Mouse (Mus musculus) ES-Bruce4 (cell line): Measurements from ENCODE around the gene Hivep2.

Experiments
- CTCF ChIP-seq: IDR thresholded peaks from one replicate; pipeline ENCODE4 v1.8.1; 2011; ENCODE audit warnings: low read depth, low read length
- EP300 ChIP-seq: IDR thresholded peaks from 2 replicates; pipeline ENCODE4 v1.6.1; 2011; ENCODE audit warnings: low read depth, low read length; ENCODE audit not compliant: insufficient read depth
- POLR2A ChIP-seq: IDR thresholded peaks from one replicate; pipeline ENCODE4 v1.8.1; 2011; ENCODE audit warnings: low read length; ENCODE audit not compliant: insufficient read depth

- no peak for TF ChIP-seq EP300
- TF ChIP-seq CTCF, result no peak
- no peak for TF ChIP-seq POLR2A
Observed at GRCm38 (mm10) chr10:13963908-13964500, 1.9 kb upstream of the Hivep2 start.
